Mouse (Mus musculus) gastrocnemius, postnatal 10 days (tissue): ENCODE results near the gene Acot1. TPM values are rescaled to one million over a fixed set of nuclear protein-coding genes. Genes with fewer than 3 reads are reported as not detected.

Experiments used
- DNase-seq: peaks from one replicate; pipeline ENCODE4 v3.0.0; 2021; ENCODE audit warnings: mixed read lengths
- long read RNA-seq, 2 experiments: library from polyadenylated mRNA; stranded (forward); transcript quantifications; one replicate each; pipeline ENCODE4 v2.0.0; 2021
- total RNA-seq, 2 experiments: library from RNA; stranded (reverse); gene quantifications; 2 replicates each; pipeline ENCODE4 v1.2.3; 2021

The Acot1 gene
- total RNA-seq, result 10 to 100 TPM in 1 of 2 experiments, 1 to 10 TPM in 1; 8.2 to 10.4 TPM
- long read RNA-seq, experiment 1, partial matches to known transcripts, result 0 of 3 reads
- long read RNA-seq, experiment 1, other reads (novel, unspliced or antisense), result 0 of 3 reads
- long read RNA-seq, experiment 2, transcript Acot1-201 (3 exons, 2,272 nt), result major isoform, 10 of 11 reads
- long read RNA-seq, experiment 2, partial matches to known transcripts, result 0 of 11 reads
- long read RNA-seq, experiment 2, other reads (novel, unspliced or antisense), result 1 of 11 reads

DNA sequence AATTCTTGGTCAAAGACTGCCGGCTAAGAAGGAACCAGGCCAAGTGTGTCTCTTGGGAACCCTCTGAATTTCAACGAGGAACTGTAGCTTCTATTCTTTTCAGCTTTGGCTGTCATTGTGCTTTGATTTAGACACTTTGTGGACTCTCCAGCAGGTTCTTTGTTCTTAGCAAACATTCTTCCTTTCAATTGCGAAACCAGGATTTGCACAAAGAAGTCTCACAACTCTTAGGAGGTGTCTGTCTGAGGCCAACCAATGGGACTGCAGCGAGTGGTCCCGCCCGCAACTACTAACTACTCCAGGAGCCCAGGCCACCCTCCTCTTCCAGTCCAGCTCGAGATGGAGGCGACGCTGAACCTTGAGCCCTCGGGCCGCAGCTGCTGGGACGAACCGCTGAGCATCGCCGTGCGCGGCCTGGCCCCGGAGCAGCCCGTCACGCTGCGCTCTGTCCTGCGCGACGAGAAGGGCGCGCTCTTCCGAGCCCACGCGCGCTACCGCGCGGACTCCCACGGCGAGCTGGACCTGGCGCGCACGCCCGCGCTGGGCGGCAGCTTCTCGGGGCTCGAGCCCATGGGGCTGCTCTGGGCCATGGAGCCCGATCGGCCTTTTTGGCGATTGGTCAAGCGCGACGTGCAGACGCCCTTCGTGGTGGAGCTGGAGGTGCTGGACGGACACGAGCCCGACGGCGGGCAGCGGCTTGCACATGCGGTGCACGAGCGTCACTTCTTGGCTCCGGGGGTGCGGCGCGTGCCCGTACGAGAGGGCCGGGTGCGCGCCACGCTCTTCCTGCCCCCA is at the start of gene Acot1:
Gene Acot1 (plus strand): TSS at position 320 of the 795 bp plus-strand sequence.
- DNase-seq, result peak; percentile 59

DNA sequence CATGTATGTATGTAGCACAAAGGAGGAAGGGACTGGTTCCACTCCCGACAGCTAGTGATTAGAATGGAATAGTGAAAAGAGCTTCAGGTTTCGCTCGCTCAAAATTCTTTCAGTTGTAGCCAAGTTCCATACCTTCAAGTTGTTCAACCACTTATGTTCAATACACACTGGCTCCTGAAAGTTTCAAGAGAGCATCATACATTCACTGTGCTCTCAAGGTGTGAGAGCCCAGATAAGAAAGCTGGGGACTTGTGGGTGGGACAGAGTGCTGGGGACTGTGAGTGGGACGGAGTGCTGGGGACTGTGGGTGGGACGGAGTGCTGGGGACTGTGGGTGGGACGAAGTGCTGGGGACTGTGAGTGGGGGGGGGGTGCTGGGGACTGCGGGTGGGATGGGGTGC is 44.1 kb upstream of the Acot1 start:
- no peak for DNase-seq

DNA sequence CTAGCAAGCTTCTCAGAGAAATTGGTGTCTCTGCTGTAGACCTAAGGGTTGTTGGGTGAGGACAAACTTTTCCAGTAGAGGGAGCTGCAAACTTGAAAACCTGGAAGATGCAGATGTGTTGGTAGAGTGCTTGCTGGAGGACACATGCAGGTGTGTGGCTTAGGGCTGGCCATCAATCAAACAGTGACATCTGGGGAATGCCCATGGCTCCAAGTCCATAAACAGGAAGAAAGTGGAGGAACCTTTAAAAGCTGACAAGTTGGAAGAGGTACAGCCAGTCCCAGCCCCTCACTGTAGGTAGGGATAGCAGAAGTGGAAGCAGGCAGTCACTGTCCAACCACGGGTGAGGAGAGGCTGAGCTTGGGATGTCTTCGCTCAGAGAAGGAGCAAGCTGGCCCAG is 37.2 kb upstream of the Acot1 start:
- no peak for DNase-seq

DNA sequence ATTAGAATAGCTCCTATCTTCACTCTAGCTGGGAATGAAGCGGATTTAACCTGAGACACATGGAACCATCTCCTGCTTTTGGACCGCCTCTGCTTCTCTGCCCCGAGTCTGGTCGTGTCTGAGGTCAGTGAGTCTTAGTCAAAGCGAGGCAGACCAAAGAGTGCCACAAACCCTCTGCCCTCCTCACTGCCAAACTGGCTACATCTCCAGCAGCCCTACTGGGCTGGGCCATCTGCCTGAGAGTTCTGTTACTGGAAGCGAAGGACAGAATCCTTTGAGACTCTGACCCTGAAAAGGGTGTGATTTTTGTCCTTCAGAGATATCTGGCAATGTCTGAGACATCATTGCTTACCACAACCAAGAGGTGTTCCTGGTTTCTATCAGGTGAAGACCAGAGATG is 30.4 kb upstream of the Acot1 start:
- DNase-seq, result no peak

DNA sequence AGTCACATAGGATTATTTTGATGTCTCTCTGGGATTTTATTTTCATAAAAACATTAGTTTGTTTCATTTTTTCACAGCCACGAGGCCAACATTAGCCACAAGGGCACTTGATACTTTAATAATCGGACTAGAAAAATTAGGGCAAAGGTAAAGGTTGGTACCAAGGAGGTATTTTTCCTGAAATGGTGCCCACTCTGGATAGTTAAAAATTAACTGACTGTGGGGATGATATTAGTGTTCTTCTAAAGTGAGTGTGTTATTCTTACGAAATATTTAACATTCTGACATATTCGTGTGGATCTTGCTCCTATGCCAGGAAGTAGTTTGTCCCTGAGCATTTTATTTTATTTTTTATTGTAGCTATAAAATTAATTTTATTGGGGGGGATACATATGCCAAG is 27.7 kb upstream of the Acot1 start:
- no peak for DNase-seq

DNA sequence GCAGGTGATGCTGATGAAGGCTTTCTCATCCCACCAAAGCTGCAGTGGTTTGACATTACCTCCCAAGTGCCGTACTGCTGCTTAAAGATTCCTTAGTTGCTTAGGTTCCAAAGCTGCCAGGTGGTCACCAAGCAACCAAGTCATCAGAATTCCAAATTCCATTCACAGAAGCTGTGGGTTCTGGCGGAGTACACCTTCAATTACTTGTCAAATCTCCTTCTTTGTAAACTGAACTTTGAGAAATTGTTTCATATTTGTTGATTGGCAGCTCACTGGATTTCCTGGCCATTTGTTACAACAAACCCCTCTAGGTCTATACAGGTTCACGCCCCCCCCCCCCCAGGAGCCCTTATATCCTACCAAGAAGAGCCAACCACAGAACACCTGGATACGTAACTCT is 24.5 kb upstream of the Acot1 start, which contains the start of gene Heatr4:
Gene Heatr4 (minus strand): TSS at position 101 of the 400 bp plus-strand sequence.
- DNase-seq, result no peak

DNA sequence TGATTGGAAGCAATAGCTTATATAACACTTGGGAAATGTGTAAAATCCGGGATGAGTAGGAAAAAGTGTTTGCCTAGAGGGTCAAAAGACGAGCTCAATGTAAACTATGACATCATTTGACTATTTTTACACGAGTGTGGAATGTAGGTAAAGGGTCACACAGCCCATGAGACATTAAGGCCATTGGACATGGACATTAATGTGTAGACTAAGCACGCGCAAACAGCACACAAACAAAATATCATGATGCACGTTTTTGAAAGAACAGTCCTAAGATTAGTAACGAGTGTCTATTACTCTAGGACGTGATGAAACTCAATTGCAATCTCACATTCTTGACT is 22.1 kb upstream of the Acot1 start:
- no peak for DNase-seq

DNA sequence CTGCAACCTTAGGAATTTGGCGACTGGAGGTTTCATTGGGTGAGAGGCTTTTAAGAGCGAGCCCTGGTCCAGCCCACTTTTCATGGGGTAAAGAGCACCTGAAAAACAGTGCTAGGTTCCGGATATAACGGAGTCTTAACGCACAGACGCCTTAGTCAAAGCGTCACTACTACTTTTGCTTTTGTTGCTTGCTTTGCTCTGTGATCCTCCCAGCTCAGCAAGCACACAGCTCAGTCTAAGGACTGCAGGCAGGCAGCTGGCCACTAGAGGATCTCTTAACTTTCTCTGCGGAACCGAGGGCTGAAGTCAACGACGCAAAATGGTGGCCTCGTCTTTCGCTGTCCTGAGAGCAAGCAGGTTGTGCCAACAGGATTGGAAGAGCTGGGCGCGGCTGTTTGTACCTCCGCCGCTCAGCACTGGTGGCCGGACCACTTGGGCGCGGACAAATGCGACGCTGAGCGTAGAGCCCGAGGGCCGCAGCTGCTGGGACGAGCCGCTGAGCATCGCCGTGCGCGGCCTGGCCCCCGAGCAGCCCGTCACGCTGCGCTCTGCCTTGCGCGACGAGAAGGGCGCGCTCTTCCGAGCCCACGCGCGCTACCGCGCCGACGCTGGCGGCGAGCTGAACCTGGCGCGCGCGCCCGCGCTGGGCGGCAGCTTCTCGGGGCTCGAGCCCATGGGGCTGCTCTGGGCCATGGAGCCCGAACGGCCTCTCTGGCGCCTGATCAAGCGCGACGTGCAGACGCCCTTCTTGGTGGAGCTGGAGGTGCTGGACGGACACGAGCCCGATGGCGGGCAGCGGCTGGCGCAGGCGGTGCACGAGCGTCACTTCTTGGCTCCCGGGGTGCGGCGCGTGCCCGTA is 21.5 kb upstream of the Acot1 start, which contains the start of gene Acot2:
Gene Acot2 (plus strand): TSS at position 279 of the 859 bp plus-strand sequence.
- DNase-seq, result peak; percentile 73

DNA sequence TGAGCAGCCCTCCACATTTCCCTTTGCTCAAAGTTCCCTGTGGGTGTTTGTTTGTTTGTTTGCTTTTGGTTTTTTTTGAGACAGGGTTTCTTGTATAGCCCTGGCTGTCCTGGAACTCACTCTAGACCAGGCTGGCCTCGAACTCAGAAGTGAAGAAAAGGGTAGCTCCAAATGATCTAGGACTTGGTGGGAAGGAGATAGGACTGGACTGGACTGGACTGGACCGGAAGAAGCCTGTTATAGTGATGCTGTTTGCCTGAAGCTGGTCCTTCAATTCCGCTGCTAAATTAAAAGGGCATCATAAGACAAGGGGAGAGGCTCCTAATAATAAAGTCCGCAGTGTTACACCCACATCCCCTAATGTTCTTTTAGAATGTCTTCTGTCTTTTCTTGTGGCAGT is 20.8 kb upstream of the Acot1 start:
- DNase-seq, result no peak

DNA sequence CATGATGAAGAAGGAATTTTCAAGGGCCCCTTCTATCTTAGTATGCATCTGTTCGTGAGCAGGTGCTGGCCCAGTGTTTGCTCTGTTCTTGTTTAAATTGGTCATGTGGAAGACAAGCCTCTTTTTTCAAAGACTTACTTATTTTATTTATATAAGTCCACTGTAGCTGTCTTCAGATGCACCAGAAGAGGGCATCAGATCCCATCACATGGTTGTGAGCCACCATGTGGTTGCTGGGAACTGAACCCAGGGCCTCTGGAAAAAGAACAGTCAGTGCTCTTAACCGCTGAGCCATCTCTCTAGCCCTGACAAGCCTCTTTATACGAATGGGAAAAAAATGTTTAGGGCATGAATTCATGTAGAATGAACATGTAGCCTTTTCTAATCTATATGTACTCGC is 19.9 kb upstream of the Acot1 start:
- DNase-seq, result no peak

DNA sequence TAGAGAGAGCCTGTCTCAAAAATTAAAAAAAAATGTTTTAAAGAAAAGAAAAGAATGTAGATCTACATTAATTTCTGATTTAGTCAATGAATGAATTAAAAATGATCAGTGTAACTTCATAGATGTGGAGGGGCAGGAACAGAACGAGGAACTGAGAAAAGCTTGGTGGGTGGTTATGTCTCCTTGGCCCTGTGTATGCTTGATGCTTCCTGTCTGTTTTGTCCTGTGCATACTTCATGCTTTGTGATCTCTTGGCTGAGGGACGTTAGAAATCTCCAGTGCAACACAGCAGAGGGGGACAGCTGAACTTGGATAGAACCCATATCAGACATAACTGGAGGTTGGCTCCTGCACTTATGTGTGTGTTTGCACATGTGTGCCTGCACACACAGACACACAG is 12.1 kb upstream of the Acot1 start:
- no peak for DNase-seq

DNA sequence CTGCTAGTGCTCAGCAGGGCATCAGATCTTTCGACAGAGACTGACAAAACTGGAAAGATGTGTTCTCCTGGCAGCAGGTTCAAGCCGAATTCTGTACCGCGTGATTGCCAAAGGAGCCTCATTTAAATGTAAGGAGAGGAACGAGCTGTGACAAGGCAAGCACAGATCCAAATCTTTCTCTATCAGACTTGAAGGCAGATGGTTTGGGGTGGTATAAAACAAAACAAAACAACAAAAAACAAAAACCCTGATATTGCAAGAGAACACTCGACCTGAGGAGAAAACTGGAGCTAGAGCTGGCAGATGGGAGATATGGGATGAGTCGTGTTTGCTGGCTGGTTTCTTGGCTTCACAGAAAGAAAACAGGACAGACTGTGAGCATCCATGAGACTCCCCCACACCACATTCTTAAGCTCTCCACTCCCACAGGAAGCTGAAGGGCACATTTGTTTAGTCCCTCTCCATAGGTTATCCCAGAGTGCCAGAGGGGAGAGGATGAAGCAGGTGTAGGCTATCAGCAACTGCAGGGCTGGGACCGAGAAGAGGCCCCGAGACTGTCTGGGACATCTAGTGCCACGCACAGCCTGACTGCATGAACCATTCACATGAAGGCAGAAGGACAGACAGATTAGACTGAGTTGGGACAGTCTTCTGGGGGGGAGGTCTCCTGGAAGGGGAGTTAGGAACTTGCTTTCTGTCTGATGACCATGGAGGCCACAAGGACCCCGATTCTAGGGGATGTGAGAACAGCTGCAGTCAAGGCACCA is 10.8 kb upstream of the Acot1 start:
- DNase-seq, result no peak

DNA sequence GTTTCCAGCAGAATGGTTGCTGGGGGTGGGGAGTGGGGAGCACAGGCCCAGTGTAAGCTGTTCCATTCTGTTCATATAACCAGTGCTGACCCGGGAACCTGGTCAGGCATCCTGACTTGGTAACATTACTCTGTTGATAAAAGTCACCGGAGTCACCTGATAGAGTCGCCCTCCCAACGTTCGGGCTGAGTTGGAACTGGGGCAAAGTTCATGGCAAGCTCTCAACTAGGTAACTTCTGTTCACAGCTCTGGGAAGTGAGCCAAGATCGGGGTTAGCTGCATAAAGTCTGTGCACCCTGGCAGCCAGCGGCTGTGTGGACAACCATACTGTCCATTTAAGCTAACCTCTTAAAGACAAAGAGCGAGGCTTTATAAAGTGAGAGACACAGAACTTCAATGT is 10.1 kb upstream of the Acot1 start:
- DNase-seq, result peak; percentile 51

DNA sequence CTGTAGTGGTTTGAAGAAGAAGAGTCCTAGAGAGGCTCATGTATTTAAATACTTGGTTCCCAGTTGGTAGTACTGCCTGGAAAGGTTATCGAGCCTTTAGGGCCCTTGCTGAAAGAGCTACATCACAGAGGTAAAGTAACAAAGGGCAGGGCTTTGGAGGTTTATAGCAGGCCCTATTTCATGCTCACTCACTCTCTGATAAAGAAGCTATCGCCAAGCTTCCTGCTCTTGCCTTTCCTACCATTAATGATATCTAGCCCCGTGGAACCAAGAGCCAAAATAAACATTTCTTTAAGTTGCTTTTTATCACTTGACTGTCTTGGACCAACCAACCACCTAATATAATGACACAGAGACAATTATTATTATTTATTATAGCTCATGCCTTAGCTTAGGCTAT is 8.9 kb upstream of the Acot1 start:
- no peak for DNase-seq

DNA sequence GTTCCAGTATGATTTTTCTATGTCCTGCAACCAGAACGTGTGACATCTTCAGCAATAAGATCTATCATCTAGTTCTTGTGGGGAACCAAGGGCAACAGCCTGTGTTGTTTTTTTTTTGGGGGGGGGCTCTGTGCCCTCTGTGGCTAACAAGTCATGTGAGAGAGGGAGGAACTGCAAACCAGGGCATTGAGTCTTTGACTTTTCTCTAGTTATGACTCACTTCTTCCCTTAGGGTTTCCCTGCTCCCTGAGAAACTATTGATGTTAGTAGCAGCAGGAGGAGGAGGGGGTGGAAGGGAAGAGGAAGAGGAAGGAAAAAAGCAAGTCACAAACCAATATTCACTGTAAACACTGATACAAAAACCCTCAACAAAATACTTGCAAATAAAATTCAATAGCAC is 5.4 kb upstream of the Acot1 start:
- DNase-seq, result no peak

DNA sequence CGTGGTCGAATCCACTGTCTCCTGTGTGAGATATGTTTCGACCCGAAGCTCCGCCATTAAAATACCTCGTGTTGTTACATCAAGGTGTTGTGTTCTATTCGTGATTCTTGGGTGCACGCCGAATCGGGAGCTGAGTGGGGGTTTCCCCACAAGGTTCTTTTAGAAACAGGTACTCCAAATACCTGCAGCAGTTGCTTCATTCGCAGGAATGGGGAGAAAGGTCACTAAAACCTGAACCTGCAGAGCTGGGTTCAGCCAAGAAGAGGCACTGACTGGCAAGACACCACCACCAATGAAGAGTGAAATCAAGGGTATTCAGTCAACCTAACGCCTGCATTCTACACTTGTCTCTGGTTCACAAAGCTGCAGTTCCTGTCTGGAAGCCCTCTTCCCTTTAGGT is 1.0 kb upstream of the Acot1 start:
- no peak for DNase-seq

DNA sequence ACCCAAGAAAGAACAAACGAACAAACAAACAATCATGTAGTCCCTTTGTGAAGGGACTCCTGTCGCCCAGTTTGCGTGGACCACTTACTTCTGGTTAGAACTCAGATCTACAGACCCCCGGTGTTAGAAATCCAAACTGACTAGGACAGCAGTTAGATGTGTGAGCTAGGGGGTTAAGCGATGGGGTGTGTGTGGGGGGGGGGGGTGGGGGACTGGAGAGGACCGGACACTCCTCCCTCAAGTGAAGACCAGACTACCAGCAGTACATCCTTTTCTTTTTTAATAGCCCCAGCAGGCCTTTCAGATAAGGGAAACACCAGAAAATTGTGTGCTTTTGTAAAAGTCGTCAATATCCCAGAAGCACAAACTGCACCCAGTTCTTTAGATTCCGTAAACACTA is 561 bp upstream of the Acot1 start:
- no peak for DNase-seq

DNA sequence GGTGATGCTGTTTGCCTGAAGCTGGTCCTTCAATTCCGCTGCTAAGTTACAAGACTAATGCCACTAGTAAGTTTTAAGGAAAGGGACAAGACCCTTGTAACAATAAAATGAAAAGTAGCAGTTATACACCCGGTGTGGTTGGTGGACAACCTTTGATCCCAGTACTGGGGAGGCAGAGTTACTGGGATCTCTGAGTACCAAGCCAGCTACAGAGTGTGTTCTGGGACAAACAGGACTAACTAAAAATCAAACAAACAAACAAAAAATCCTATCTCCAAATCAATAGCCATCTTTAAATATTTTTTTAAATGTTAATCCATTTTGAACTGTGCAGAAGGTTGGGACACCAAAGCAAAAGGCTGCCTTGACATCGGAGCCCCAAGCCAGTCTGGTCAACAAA is 911 bp downstream of the Acot1 start:
- no peak for DNase-seq

DNA sequence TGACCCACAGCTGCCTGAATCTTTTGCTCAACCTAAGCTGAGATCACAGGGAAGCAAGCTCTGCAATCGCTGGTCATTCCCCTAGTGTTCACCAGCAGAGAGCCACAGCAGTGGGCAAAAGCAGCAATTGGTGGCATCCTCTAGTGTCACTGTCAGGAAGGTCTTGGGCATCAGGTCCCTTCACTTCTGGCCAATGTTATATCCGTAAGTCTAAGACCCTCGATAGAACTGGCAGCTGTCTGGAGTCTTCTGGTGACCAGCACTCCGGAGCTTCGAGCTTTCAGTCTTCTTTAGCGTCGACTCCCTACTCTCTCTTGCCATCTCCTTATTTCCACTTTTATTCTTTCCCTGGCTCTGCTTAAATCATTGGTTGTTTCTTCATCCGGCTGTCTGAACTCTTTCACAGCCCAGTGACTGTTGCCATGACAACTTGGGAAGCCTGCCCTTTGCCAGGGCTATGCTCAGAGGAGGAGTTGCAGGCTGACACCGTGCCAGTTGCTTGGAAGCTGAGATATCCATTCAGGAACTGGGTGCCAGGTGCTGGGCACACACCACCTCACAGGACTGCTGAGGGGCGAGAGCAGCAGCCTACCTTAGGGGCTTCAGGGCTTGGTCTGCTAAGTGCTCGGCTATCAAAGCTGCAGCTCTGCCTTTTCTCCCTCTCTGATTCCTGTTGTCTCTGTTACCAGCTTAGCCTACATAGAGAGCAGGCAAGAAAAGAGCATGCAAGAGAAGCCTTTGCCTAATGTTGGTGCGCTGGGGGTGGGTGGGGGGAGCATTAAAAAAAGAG is 2.2 kb downstream of the Acot1 start:
- peak; percentile 65 for DNase-seq

DNA sequence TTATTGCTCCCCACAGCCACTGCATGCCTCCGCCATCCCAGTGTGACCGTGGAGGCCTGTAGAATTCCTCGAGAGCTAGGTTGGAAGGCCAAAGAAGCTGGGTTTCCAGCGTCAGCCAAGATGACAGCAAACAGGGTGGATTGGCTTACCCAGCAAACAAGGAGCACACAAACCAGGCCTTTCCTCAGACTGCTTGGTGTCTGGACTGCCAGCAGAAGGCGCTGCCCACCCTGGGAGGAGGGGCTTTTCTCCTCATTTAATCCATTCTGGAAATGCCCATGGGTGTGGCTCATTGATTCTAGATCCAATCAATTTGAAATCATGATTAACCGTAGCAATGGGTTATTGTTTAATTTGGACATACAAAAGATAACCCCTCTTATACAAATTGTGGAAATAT is 3.8 kb downstream of the Acot1 start:
- no peak for DNase-seq

DNA sequence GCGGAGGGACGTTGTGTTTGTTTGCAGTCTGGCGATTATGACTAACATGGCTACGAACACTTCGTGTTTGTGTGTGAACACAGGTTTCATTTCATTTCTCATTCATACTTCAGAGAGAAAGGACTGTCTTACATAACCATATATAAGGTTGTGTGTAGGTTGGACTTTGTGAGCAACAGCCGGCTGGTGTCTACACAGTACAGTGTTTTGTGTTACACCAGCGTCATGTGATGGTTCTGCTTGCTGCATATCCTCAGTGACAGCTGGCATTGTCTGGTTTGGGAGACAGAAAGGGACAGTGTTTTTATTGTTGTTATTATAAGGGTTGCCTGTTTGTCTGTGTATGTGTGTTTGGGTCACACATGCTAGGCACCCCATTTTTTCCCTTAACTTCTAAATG is 4.4 kb downstream of the Acot1 start:
- DNase-seq, result no peak
